Mouse (Mus musculus) lung, postnatal 0 days (tissue): ENCODE data around the gene Nagk.
"Not testable (repeated sequence)": the region's sequence is repeated elsewhere in the genome, so short reads cannot be mapped to it uniquely, and the experiment has no call there.

Experiments
- CTCF ChIP-seq: IDR thresholded peaks from 2 replicates; pipeline ENCODE4 v1.5.1; 2016; ENCODE audit warnings: antibody characterized with exemption, mild to moderate bottlenecking
- EP300 ChIP-seq: IDR thresholded peaks from 2 replicates; pipeline ENCODE4 v1.6.1; 2016; ENCODE audit warnings: antibody characterized with exemption, mild to moderate bottlenecking, control low read depth

- TF ChIP-seq CTCF, EP300: not testable (repeated sequence)
Measured at GRCm38 (mm10) chr6:83832393-83832792, 37.6 kb downstream of the Nagk start.
